In genomic region chr5:149585910-149586309, GRCm38 (mm10) we compare ENCODE assay signal across 11 mouse cellular contexts. TPM values are rescaled to one million over a fixed set of nuclear protein-coding genes. Genes with fewer than 3 reads are reported as not detected.
DNase-seq lines count a peak whose midpoint lies in the region; ATAC-seq and TF ChIP-seq lines count a peak whose summit lies in the region.
"Had no signal": no experiment of that assay in that cellular context is flagged by ENCODE, and none has a peak within 500 bp of the region (broad histone marks: within the 10 kb centered on the region; RNA-seq: fewer than 3 reads in every experiment).

No protein-coding gene starts in this region.

- TF ChIP-seq POLR2A in ES-Bruce4 (IDR thresholded peaks at IDR 0.05; ENCODE audit: insufficient read depth, low read length), result no peak

- H3K4me1 ChIP-seq in ES-Bruce4 (ENCODE audit: control insufficient read depth, insufficient read depth, low read length), result peaks cover 11% of the 10 kb centered on the region
- 0 out of 2 replicates have a peak, but pooled peaks cover 5% of the 10 kb centered on the region for H3K4me1 ChIP-seq in liver, embryonic 11.5 days (replicated peaks; ENCODE audit: control insufficient read depth, insufficient read depth, low read length)
- H3K4me1 ChIP-seq: midbrain, embryonic 12.5 days had no signal

- H3K27ac ChIP-seq in ES-Bruce4 (ENCODE audit: insufficient read depth, low read length), result no peak overlapping the region
- no peak overlapping the region for H3K27ac ChIP-seq in liver, embryonic 11.5 days (ENCODE audit: low read depth, low read length)
- H3K27ac ChIP-seq: heart, embryonic 15.5 days; midbrain, embryonic 12.5 days had no signal

- H3K9ac ChIP-seq in ES-Bruce4 (ENCODE audit: low read depth, poor library complexity, severe bottlenecking), result no peak overlapping the region
- no peak overlapping the region for H3K9ac ChIP-seq in liver, embryonic 11.5 days (ENCODE audit: low read depth, low read length)
- H3K9ac ChIP-seq: heart, embryonic 15.5 days; midbrain, embryonic 12.5 days had no signal

- H3K4me3 ChIP-seq in ES-Bruce4 (ENCODE audit: low read depth, low read length), result no peak overlapping the region
- no peak overlapping the region for H3K4me3 ChIP-seq in liver, embryonic 11.5 days (ENCODE audit: low read depth, low read length)
- H3K4me3 ChIP-seq: erythroblast, embryonic 14.5 days; heart, embryonic 15.5 days; midbrain, embryonic 12.5 days had no signal

- intact Hi-C loops in left cerebral cortex, postnatal 4 days (cut with DNase I), result no loop called here

- TF ChIP-seq EP300 in ES-Bruce4 (IDR thresholded peaks at IDR 0.05; ENCODE audit: insufficient read depth, low read depth, low read length), result no peak

- peak; percentile 55 for TF ChIP-seq CTCF in ES-Bruce4 (IDR thresholded peaks at IDR 0.05; ENCODE audit: low read depth, low read length)

- H3K9me3 ChIP-seq in ES-Bruce4 (replicated peaks; ENCODE audit: control insufficient read depth, insufficient read depth, low read length, poor library complexity, severe bottlenecking), result no peaks in the 10 kb centered on the region
- no peaks in the 10 kb centered on the region for H3K9me3 ChIP-seq in liver, embryonic 11.5 days (ENCODE audit: control insufficient read depth, low read length)
- H3K9me3 ChIP-seq: heart, embryonic 15.5 days; midbrain, embryonic 12.5 days had no signal

- no peaks in the 10 kb centered on the region for H3K27me3 ChIP-seq in ES-Bruce4 (ENCODE audit: control insufficient read depth, insufficient read depth, low read length, poor library complexity, severe bottlenecking)
- no peaks in the 10 kb centered on the region for H3K27me3 ChIP-seq in liver, embryonic 11.5 days (replicated peaks; ENCODE audit: control insufficient read depth, insufficient read depth, low read length)
- H3K27me3 ChIP-seq: heart, embryonic 15.5 days; midbrain, embryonic 12.5 days had no signal

- peak; percentile 61; the same call in 1 of the 2 replicates for ATAC-seq in liver, embryonic 11.5 days (replicated peaks; ENCODE audit: low FRiP score)

- no peak overlapping the region for H3K4me2 ChIP-seq in liver, embryonic 11.5 days
- H3K4me2 ChIP-seq: heart, embryonic 15.5 days; midbrain, embryonic 12.5 days had no signal

- no peaks in the 10 kb centered on the region for H3K36me3 ChIP-seq in ES-Bruce4 (ENCODE audit: control insufficient read depth, insufficient read depth, low read length, poor library complexity, severe bottlenecking)
- H3K36me3 ChIP-seq in liver, embryonic 11.5 days (ENCODE audit: control insufficient read depth, insufficient read depth, low read length), result no peaks in the 10 kb centered on the region
- H3K36me3 ChIP-seq: heart, embryonic 15.5 days; midbrain, embryonic 12.5 days had no signal

- DNase-seq in left cerebral cortex, postnatal 4 days, result peak; percentile 13
- no peak for DNase-seq in left cerebral cortex, adult 9 months (ENCODE audit: low spot score in 2 of 2)
- peak; percentile 70 to 75 for DNase-seq in adrenal gland, adult (ENCODE audit: inconsistent age in 2 of 2, low spot score in 1 of 2)
- no peak for DNase-seq in liver, embryonic 11.5 days (ENCODE audit: low spot score)
- no peak for DNase-seq in cerebellum, adult 11 months
- no peak for DNase-seq in left cerebral cortex, adult 8-10 months (ENCODE audit: low spot score in 2 of 2)

- 51% methylated on average over 10 of the region's 10 CpGs for WGBS in liver, embryonic 11.5 days

RNA-seq across cellular contexts. Expression of gene Hsph1, which starts 50.3 kb away (rescaled TPM):
- 100 to 1,000 TPM; 178 to 180 TPM for total RNA-seq in left cerebral cortex, postnatal 4 days (2021)
- 154 and 163 TPM in 2 replicates for polyA plus RNA-seq in ES-Bruce4 (2011; ENCODE audit: insufficient read depth, insufficient read length, low read depth, missing spikeins)
- 116 and 119 TPM in 2 replicates for polyA plus RNA-seq in liver, embryonic 11.5 days (2014; fragmentation: Nextera tagmentation; extraction: Ambion mirVana)
- 100 to 1,000 TPM; 269 to 310 (median 301) TPM for total RNA-seq in left cerebral cortex, adult 8-10 months (2022)

RNA-seq across cellular contexts. Expression of gene Wdr95, which starts 57.4 kb away (rescaled TPM):
- under 1 TPM in 1 of 2 experiments, not detected in 1; 0.85 TPM for total RNA-seq in left cerebral cortex, postnatal 4 days (2021)
- 0.59 TPM in 1 of 2 replicates, not detected in the other for polyA plus RNA-seq in ES-Bruce4 (2011; ENCODE audit: insufficient read depth, insufficient read length, low read depth, missing spikeins)
- polyA plus RNA-seq in liver, embryonic 11.5 days (2014; fragmentation: Nextera tagmentation; extraction: Ambion mirVana), result not detected in 2 replicates
- 1 to 10 TPM in 1 of 4 experiments, under 1 TPM in 3; 0.15 to 1.9 (median 0.43) TPM for total RNA-seq in left cerebral cortex, adult 8-10 months (2022)
- polyA plus RNA-seq: erythroblast, embryonic 14.5 days; heart, embryonic 15.5 days; large intestine, adult 2 months had no signal

Comparison
In these comparisons a context has a peak if more than half of its experiments do, and no peak if none do; other contexts are left out.
1. DNase-seq: peak in left cerebral cortex, postnatal 4 days (single experiment) and adrenal gland, adult (2 of 2); none in left cerebral cortex, adult 9 months (0 of 2), liver, embryonic 11.5 days (single experiment), cerebellum, adult 11 months (single experiment) and left cerebral cortex, adult 8-10 months (0 of 2).